Mouse (Mus musculus) CD8-positive naive resting alpha-beta T cell, adult 2 months (primary cell): Measurements from ENCODE around the gene Cdh16.
A peak's percentile ranks its signal among the peaks of the same experiment; 100 is the strongest.

Source experiments
- DNase-seq, 2 experiments: peaks; one replicate each; pipeline ENCODE4 v3.0.0; 2022; ENCODE audit warnings: low read depth in 2 of 2, low spot score in 2 of 2

Cdh16 gene

DNA sequence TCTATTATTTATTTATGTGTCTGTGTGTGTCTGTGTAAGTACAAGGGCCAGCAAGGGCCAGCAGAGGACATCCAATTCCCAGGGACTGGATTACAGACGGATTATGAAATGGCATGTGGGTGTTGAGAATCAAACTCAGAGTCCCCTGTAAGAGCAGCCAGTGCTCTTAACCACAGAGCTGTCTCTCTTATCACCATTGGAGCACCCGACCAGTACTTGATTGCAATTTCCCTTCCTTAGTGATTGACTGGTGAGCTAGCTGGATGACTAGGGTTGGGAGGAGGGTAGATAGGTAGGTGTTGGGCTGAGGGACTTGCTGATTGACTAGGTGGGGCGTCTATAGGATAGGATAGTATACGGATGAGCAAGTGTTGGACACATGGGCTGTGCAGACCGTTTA, 3.4 kb downstream of the Cdh16 start:
- no peak for DNase-seq

DNA sequence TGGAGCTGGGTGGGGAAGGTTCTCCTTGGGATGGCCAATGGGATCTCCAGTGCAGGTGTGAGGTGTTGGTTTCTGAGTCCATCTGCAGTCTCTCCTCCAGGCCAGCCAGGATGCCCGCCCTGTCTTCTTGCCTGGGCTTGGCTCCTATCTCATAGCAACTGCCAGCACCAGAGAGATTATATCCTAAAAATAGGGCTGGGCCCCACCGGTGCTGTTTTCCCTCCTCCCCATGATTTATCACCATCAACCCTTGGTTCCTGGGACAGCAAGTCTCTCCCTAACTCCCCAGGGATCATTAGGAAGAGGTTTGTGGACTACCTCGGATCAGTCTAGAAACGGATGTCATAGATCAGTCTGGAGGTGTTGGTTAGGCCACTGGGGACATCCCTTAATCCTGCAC, 11.1 kb downstream of the Cdh16 start:
- no peak for DNase-seq

DNA sequence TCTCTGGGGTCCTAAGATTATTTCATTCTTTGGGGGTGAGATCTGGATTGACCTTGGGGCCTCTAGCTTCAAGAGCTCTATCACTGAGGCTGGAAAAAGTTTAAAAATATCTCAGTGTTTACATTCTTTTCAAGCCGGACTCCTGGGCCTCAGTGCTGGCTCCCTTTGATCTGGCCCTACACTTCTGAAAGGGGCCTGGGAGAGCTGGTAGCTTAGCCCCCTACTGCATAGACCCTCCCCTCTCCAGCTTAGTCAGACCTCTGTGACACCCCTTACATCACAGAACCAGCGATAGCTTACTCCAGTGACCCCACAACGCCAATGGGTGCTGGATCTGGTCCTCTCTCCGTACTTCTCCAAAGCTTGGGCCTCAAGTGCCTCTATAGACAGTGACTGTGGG, 12.6 kb downstream of the Cdh16 start:
- DNase-seq: no peak

DNA sequence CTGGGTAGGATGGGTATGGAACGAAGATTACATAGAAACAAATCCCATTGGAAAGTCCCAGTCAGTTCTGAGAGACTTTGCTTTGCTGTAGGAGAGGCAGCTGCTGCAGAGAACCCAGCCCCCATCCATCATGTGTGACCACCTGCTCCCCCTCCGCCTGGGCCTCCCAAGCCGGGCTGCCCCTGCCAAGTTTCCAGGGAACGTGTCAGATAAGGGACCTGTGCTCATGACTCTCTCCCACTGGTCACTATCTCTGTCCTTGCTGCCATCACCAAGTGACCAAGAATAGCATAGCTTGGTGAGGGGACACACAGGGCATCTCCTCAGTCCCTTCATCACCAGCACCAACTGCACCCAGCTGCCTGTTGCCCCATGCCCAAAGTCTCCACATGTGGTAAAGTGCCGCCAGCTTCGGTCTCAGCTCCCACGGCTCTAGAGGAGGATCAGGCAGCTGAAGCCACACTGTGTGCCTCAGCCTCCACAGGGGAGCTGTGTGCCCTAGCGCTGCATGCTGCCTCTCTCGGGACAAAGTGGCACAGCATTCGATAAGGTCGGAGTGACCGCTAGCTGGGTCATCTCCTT, 13.9 kb downstream of the Cdh16 start:
- DNase-seq: no peak

DNA sequence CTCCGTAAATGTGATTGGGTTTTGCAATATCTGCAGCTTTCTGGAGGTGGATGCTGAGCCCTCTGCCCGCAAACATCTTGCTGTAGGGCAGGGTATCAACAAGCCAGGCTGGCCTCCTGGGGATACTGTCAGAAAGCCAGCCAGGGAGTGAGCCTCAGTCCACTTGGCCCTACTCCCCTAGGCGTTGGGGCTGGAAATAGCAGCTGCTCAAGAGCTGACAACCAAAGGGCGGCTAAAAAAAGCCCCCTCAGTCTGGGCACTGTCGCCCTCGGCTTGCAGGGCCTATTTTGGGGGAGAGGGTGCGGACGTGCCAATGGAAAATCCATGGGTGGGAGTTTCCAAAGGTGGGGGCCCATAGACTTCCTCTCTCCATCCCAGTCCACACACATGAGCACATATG, 15.0 kb downstream of the Cdh16 start:
- DNase-seq: no peak

DNA sequence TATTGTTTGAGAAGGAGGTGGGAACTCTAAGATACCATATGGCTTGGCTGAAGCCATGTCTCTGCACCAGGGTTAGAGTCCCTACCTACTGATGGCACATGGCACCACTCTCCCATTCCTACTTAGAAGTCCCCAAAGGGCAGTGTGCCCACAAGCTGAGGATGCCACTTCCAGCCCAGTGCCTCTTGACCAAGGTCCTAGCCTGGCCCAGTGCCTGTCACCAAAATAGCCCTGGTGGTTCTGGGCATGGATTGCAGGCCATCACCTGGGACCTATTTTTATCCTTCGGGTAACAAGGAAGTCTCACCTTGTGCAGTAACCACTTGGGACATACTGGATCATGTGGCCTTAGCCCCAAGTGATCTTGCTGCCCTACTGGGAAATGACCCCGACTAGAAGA, 16.3 kb downstream of the Cdh16 start:
- DNase-seq: no peak

DNA sequence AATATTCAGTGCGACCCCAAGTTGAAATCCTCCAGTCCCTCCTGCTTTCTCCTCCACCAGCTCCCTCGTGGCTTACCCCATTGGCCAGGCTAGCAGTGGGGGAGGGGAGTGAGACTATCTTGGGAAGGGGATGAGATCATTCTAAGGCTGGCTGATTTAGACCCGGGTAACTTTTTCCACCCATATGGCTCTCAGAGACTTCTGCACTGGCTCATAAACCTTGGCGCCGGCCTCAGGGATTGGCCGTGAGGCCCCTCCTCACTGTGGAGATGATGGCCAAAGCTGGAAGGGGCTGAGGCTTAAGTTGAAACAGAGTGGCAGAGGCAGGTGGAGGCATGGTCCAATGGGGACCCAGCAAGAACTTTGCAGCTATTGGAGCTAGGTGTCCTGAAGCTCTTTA, 17.9 kb downstream of the Cdh16 start:
- no peak for DNase-seq

DNA sequence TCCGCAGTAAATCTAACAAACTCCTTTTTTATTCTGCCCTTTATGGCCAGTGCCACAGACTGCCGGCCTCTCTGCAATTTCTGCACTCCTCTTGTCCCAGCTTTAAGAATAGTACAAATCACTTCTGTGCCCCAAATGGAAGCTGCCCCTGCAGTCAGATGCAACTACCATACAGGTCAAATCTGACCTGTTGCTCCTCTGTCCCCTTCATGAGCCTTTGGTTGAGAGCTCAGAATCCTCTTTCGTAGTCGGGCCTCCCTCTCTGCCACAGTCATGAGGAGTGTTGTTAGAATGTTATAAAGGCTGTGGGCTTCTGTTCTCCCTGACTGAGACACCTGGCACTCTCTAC, 21.0 kb downstream of the Cdh16 start:
- DNase-seq: no peak

DNA sequence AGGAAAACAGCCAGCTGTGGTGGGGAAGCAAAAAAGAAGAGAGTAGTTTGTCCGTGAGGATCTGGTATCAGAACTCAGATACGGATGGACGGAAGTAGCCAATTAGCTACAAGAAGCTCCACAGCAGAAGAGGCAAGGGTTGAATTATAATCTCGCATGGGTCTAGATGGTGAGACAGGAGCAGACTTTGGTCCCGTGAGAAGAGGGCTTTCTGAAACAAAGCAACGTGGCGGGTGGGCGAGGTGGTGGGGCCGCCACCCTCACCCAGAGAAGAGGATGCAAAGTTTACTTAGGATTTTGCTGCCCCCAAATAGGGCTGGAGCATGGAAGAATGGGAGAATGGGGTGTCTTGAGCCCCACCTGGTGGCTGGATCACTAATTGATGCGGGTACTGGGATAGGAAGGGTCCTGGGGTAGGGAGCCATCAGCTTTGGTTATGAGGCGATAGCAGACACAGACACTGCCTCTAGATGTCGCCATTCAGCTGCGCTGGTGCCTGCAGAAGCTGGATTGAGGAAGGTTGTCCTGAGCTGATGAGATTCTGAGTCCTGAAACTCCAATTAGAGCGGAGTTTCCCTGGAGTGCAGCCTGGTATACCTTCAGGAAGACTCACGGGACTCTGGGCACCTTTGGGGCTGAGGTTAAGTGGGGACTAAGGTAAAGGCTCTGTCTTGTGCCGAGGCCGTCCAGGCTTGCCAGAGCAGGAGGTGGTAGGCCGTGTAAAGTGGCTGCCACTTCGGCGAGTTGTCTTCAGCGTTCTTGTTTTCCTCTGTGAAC, 21.5 kb downstream of the Cdh16 start:
- peak; percentile 63 to 64 for DNase-seq

DNA sequence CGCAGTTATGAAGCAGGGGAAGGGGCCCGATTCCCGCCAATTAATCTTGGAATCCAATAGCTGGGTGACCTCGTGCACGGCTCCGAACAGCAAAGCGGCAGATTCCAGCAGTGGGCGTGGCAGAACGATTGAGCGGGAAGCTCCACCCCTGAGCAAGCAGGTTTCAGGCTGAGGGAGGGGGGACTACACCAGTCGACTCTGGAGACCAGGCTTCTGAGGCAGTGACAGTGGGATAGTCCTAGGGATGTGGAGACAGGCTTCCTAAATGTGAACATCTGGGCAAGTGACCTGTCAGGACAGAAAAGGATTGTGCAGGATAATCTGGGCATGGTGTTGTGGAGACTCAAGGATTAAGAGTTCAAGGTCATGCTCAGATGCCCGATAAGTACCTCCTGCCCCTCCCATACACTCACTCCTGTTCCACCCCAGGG, 22.2 kb downstream of the Cdh16 start:
- DNase-seq: no peak

DNA sequence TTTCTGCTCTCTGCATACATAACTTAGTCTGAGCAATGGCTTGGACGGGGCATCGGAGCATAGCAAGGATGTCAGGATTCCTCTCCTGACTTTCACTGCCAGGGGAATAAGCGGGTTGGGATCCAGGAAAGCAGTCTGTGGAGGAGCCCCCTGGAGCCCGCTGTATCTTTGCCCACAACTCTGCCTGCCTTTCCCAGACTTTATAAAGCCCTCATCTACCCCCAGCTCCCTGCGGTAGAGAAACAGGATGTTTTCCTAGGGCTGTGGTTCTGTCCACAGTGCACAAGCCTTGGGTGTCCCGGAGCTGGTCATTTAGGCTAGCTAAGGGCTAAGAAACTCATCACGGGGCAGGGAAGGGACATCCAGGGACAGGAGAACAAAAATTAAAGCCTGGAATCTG, 22.8 kb downstream of the Cdh16 start:
- no peak for DNase-seq

DNA sequence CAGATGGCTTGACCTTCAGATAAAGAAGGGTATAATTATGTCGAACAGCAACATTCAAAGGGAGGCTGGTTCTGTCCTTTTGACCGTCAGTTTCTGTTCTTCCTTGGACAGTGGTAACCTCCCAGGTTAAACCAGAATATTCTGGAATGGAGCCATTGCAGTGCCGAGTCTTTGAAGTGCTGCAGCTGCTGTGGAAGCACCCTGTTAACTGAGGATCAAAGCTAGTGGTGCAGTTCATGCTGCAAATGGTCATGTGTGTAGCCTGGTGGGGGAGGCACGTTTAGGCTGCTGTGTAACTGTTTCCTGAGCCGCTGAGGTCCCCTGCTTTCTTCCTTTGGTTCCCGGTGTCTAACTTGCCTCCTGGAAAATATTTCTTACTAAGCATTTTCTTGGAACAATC, 25.7 kb downstream of the Cdh16 start:
- DNase-seq: no peak

DNA sequence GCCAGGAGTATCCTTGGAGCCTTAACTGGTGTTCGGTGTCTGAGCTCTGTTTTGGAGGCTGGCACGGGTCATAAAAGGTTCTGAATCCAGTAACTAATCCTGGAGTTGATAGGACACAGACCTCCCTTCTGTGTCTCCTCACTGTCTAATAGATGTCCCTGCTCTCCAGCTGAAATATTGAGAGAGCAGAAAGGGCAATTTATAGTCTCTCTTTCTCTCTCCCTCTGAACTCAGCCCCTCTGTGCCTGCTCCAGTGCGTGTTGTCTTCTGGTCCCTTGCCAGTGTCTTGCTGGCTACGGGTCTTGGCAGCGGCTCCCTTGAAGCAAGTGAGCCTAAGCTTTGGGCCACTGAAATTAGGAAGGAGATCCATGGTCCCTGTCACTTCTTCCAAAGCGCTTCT, 26.5 kb downstream of the Cdh16 start:
- no peak for DNase-seq

DNA sequence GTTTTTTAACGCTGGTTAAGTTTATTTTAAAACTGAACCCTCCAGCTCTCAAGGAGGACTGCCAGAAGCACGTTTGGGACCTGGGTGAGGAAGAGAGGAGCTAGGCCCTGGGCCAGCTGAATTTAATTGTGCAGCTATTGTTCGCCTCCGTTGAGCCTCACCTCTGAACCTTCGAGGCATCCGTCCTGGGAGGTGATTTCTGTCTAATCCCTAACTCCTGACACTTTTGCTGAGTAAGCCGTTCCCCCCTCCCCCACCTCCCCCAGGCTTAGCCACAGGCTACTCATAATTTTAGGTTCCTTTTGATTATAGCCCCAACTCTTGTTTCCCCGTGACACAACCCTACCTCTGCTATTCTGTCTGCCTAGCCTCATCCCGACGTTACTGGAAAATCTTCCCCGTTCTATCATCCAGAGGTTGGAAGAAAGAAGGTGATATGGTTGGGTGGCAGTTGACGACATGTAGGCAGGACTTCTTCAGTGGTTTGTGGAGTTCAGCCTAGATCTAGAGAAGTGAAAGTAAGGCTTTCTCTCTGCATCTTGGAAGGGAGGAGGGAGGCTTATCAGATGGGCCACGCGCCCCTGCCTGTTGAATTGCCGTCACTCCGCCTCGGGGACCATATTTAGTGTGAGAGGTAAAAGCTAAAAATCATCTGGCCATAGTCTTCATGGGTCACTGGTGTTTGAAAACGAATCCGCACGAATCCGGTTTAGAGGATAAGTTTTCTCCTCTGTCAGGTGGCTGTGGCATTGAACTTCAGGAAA, 28.2 kb downstream of the Cdh16 start:
- no peak for DNase-seq

DNA sequence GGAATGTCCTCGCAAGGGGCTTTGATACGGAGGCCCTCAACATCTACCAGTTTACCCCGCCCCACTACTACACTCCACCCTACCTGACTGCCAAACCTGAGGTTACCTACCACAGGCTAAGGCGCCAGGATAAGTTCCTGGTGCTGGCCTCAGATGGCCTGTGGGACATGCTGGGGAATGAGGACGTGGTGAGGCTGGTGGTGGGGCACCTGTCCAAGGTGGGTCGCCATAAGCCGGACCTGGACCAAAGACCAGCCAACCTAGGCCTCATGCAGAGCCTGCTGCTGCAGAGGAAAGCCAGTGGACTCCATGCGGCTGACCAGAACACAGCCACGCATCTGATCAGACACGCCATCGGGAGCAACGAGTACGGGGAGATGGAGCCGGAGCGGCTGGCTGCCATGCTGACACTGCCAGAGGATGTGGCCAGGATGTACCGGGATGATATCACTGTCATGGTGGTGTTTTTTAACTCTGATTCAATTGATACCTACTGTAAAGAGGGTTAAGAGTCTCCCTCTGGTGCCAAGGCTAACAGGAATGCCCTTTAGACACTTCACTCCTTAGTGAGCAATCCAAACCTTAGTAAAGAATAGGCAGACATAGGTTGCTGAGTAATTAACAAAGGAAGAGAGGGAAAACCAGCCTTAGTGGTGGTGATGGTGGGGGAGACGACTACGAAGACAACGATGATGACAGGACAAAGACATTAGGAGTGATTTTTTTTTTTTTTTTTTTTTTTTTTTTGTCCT, 29.4 kb downstream of the Cdh16 start:
- no peak for DNase-seq

DNA sequence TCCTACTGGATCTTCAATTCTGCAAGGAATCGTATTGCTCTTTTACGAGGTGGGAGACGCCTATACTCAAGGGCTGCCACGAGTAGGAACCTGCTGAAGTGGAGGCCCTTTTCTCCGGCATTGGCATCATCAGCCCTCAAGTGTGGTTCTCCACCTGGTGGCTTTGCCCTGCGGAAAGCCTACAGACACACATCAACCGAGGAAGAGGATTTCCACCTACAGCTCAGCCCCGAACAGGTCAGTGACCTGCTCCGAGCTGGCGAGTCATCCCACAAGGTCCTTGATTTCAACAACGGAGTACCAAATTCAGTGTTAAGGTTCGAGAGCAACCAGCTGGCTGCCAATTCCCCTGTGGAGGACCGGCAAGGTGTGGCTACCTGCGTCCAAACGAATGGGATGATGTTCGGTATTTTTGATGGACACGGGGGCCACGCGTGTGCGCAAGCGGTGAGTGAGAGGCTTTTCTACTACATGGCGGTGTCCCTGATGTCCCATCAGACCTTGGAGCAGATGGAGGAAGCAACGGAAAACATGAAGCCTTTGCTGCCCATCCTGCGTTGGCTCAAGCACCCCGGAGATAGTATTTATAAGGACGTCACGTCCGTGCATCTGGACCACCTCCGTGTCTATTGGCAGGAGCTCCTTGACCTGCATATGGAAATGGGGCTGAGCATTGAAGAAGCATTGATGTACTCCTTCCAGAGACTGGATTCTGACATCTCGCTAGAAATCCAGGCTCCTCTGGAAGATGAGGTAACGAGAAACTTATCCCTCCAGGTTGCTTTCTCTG, 30.5 kb downstream of the Cdh16 start:
- no peak for DNase-seq

DNA sequence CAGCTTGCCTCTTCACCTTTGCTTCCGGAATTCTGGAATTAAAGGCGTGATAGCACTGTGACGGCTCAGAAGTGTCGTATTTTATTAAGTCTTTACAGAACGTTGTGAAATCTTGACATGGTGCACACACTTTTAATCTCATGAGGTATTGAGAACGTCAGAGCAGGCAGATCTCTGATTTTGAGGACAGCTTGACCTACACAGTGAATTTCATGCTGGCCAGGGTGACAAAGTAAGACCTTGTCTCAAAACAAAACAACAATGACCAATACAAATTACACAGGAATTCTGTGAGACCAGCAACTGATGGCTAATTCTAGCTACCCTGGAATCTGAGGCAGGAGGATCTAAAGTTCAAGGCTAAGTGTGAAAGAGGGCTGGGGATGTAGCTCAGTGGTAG, 31.6 kb downstream of the Cdh16 start:
- no peak for DNase-seq

DNA sequence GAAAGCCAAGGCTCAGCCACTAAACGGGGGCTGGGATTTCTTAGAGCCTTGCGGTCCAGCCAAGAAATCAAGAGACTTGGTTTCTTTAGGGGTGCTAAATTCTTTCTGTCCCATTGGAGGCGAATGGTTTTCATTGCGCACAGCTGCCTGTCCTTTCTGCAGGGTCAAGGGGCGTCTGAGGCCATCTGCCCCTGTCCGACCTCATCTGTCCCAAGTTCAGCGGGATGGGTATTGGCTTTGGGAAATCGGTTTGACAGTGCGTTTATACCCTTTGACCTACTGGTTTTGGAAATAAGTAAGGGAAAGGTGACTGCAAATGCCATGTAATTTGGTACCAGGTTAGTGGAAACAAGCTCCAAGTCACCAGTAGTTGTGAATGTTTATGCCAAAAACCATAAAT, 32.3 kb downstream of the Cdh16 start:
- no peak for DNase-seq

DNA sequence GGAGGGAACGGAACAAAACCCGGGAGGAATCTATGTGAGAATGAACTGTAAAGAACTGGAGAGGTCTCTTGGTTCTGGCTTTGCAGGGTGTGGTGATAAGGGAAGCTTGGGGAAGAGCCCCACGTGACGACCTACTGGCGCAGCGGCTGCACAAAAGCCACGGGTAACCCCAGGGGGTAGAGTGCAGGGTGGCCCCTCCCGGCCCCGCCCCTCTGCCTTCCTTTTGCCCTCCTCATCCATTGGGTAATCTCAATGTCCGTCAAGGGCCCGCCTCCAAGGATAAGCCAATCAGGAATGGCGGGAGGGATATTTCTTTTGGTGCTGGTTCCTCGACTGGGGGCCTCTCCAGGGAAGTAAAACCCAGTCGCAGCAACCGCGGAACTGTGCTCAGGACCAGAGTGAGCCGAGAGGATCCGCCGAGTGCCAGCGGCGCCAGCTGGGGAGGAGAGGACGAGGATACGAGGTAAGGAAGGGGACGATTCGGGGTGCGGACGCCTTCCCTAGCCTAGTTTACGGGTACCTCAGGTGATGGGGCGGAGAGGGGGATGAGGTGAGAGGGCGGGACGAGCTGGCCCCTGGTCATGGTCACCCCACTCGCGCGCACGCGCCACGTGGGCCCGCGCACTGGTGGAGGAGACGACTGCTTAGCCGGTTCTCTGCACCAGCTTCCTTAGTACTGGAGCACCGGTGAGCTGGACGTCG, 32.9 kb downstream of the Cdh16 start, which contains the start of gene Pdp2:
Pdp2 (plus strand) TSS at position 319 of the 702 bp plus-strand sequence.
- DNase-seq: peak; percentile 80 to 82

DNA sequence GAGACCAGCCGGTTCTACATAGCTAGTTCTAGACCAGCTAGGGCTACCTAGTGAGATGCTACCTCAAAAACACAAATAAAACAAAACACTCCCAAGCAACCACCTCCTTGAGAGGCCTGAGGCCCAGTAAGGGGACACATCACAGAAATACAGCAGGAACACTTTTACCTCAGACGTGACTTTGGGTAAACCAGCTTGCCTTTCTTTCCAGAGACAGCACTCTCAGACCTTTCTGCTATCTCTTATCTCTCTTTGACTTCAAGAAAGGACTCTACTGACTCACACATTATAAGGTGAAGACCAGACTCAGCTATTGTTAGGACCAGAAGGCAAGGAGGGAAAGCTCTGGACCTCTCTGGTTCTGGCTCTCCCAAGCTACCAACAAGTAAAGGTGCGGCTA, 33.9 kb downstream of the Cdh16 start:
- DNase-seq: no peak
